Mouse (Mus musculus): ENCODE data around the gene Zfp36l1. TPM values are rescaled to one million over a fixed set of nuclear protein-coding genes. Genes with fewer than 3 reads are reported as not detected.
"Not testable (repeated sequence)": the region's sequence is repeated elsewhere in the genome, so short reads cannot be mapped to it uniquely, and the experiment has no call there.

Zfp36l1 gene
- total RNA-seq, 2 experiments from 2014 or later: 42.4 to 53.9 TPM

- intact Hi-C loops (cut with DNase I; ENCODE audit: low total_unique reads): loop anchor here (5.0 kb wide), 1 partner anchor 502 kb away; no protein-coding TSS in a partner anchor
- DNase-seq: peak; percentile 78
Observed at GRCm38 (mm10) chr12:80114031-80114891, 1.4 kb upstream of the Zfp36l1 start.

- DNase-seq: peak; percentile 51
- intact Hi-C loops (cut with DNase I; ENCODE audit: low total_unique reads): loop anchor here (5.0 kb wide), 1 partner anchor 501 kb away; no protein-coding TSS in a partner anchor
Observed at GRCm38 (mm10) chr12:80113586-80114021, 791 bp upstream of the Zfp36l1 start.

- intact Hi-C loops (cut with DNase I; ENCODE audit: low total_unique reads): loop anchor here (5.0 kb wide), 1 partner anchor 500 kb away; no protein-coding TSS in a partner anchor
- no peak for DNase-seq
Observed at GRCm38 (mm10) chr12:80112071-80112660, 647 bp downstream of the Zfp36l1 start.

GRCm38 (mm10) chr12:80111131-80112070 lies 1.4 kb downstream of the Zfp36l1 start:
- DNase-seq: peak; percentile 33
- intact Hi-C loops (cut with DNase I; ENCODE audit: low total_unique reads): loop anchor here (5.0 kb wide), 1 partner anchor 499 kb away; no protein-coding TSS in a partner anchor

- intact Hi-C loops (cut with DNase I; ENCODE audit: low total_unique reads): loop anchor here (5.0 kb wide), 1 partner anchor 498 kb away; no protein-coding TSS in a partner anchor
- no peak for DNase-seq
Observed at GRCm38 (mm10) chr12:80110546-80110870, 2.3 kb downstream of the Zfp36l1 start.

- intact Hi-C loops (cut with DNase I; ENCODE audit: low total_unique reads): loop anchor here (5.0 kb wide), 1 partner anchor 498 kb away; no protein-coding TSS in a partner anchor
- peak; percentile 49 for DNase-seq
Observed at GRCm38 (mm10) chr12:80109753-80110545, 2.9 kb downstream of the Zfp36l1 start.

- DNase-seq: peak; percentile 87
- intact Hi-C loops (cut with DNase I; ENCODE audit: low total_unique reads): not testable (repeated sequence)
Observed at GRCm38 (mm10) chr12:80108896-80109668, 3.7 kb downstream of the Zfp36l1 start.

- no peak for DNase-seq
- intact Hi-C loops (cut with DNase I; ENCODE audit: low total_unique reads): no loop called here
Observed at GRCm38 (mm10) chr12:80106896-80107667, 5.7 kb downstream of the Zfp36l1 start.

- intact Hi-C loops (cut with DNase I; ENCODE audit: low total_unique reads): no loop called here
- DNase-seq: no peak
Observed at GRCm38 (mm10) chr12:80106138-80106895, 6.5 kb downstream of the Zfp36l1 start.

GRCm38 (mm10) chr12:80103521-80103973 lies 9.3 kb downstream of the Zfp36l1 start:
- no peak for DNase-seq
- intact Hi-C loops (cut with DNase I; ENCODE audit: low total_unique reads): no loop called here

GRCm38 (mm10) chr12:80103089-80103488 lies 9.7 kb downstream of the Zfp36l1 start:
- intact Hi-C loops (cut with DNase I; ENCODE audit: low total_unique reads): no loop called here
- no peak for DNase-seq

- intact Hi-C loops (cut with DNase I; ENCODE audit: low total_unique reads): loop anchor here (10.0 kb wide), 1 partner anchor 74 kb away; no protein-coding TSS in a partner anchor
- DNase-seq: no peak
Observed at GRCm38 (mm10) chr12:80098825-80099224, 14.0 kb downstream of the Zfp36l1 start.

GRCm38 (mm10) chr12:80096734-80097133 lies 16.1 kb downstream of the Zfp36l1 start:
- intact Hi-C loops (cut with DNase I; ENCODE audit: low total_unique reads): loop anchor here (10.0 kb wide), 1 partner anchor 72 kb away; no protein-coding TSS in a partner anchor
- DNase-seq: no peak

- intact Hi-C loops (cut with DNase I; ENCODE audit: low total_unique reads): loop anchor here (10.0 kb wide), 1 partner anchor 68 kb away; no protein-coding TSS in a partner anchor
- no peak for DNase-seq
Observed at GRCm38 (mm10) chr12:80092787-80093186, 20.0 kb downstream of the Zfp36l1 start.

GRCm38 (mm10) chr12:80091080-80091479 lies 21.7 kb downstream of the Zfp36l1 start:
- intact Hi-C loops (cut with DNase I; ENCODE audit: low total_unique reads): loop anchor here (10.0 kb wide), 1 partner anchor 66 kb away; no protein-coding TSS in a partner anchor
- no peak for DNase-seq

- no peak for DNase-seq
- intact Hi-C loops (cut with DNase I; ENCODE audit: low total_unique reads): loop anchor here (10.0 kb wide), 1 partner anchor 66 kb away; no protein-coding TSS in a partner anchor
Observed at GRCm38 (mm10) chr12:80090529-80090928, 22.3 kb downstream of the Zfp36l1 start.

Data from gastrocnemius, postnatal 14 days (tissue).